Mouse (Mus musculus): ENCODE results near the gene Slitrk5.
"Not testable (repeated sequence)": the region's sequence is repeated elsewhere in the genome, so short reads cannot be mapped to it uniquely, and the experiment has no call there.

Gene Slitrk5

GRCm38 (mm10) chr14:111674664-111675147, at the start of gene Slitrk5:
Gene Slitrk5, plus strand, starts transcription at chr14:111675097.
- peak; percentile 48 for DNase-seq (ENCODE audit: low spot score)

DNA sequence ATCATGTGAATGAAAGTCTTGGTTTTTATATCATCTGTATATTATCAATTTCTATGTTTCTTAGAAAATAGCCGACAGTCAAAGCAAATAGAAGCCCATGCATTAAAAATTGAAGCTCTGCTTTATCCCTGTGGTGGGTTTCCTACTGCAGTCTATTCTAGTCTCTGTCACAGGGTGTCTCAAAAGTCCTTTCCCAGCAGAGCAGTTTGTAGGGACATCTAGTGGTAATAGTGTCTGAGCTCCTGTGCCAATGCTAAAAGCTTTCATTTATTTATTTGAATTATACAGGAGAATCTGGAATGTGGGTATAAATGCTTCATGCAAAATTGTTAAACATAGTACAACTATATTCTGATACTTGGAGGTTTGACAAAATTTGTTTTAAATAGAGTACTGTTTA, 2.0 kb upstream of the Slitrk5 start:
- no peak for DNase-seq (ENCODE audit: low spot score)

DNA sequence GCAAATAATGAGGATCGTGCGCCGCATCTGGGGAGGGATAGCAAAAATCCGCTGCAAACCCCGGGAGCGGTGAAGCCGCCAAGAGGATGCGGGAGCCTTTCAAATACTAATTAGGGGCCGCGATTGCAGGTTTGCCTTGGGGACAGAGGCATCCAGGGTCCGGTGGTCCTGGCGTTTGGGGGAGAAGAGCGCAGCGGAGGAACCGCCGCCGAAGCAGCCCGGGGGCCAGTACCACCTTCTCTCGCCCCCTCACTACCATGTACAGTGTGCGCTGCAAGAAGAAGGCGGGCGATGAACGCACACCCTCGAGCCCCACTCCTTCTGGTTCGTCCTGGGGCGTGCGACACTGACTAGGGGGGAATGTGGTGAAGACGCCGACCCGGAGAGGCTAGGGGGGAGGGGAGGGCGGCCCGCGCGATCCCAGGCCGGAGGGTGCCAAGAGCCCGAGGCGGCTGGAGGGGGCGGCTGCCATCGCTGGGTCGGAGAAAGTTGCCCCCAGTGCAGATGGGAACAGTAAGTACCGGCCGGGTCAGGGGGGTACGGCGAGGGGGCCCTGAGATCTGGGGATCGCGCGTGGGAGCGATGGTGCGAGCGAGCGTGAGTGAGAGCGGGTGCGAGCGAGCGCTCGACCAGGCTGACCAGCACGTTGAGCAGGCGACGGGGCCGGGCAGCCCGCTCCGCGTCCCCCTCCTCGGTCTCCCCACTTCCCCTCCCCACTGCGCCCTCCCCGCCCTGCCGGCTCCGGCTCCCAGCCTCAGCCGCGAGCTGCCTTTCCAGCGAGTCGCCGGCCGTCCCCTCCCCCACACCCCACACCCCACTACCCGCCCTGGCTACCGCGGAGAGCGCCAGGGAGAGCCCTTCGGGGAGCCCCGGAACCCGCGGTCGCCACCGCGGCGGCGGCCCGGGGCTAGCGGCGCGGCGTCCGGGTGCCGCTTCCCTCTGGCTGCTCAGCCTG, 591 bp downstream of the Slitrk5 start:
- peak; percentile 25 for DNase-seq (ENCODE audit: low spot score)

DNA sequence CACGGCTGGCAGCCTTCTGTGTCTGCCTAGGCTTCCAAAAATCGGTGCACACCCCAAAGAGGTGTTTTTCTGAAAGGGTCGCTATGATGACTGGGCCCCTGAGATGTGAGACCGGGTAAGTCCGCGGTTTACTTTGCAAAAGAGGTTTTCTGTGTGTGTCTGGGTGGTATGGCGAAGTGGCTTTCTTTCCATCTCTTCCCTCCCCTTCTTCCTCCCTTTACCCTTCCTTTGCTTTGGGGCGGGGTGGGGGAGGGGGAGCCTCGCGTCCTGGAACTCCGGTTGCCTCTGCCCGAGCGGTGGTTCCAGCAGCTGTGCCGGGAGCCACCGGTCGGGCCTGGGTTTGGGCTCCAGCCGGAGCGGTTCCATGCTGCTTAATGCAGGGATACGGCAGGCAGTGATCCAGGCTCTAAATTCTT, 1.3 kb downstream of the Slitrk5 start:
- peak; percentile 9 for DNase-seq (ENCODE audit: low spot score)

- DNase-seq (ENCODE audit: low spot score), result peak; percentile 1
These were observed 2.0 kb downstream of the Slitrk5 start for GRCm38 (mm10) chr14:111676851-111677291.

GRCm38 (mm10) chr14:111677361-111678070, 2.6 kb downstream of the Slitrk5 start:
- no peak for DNase-seq (ENCODE audit: low spot score)

DNA sequence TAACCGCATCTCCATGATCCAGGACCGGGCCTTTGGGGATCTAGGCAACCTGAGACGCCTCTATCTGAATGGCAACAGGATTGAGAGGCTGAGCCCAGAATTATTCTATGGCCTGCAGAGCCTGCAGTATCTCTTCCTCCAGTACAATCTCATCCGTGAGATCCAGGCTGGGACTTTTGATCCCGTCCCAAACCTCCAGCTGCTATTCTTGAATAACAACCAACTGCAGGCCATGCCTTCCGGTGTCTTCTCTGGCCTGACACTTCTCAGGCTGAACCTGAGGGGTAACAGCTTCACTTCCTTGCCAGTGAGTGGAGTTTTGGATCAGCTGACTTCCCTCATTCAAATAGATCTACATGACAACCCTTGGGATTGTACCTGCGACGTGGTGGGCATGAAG, 5.4 kb downstream of the Slitrk5 start:
- no peak for DNase-seq (ENCODE audit: low spot score)

GRCm38 (mm10) chr14:111681092-111681708, 6.3 kb downstream of the Slitrk5 start:
- no peak for DNase-seq (ENCODE audit: low spot score)

- no peak for DNase-seq (ENCODE audit: low spot score)
These were observed 6.9 kb downstream of the Slitrk5 start for GRCm38 (mm10) chr14:111681773-111682172.

- no peak for DNase-seq (ENCODE audit: low spot score)
These were observed 8.6 kb downstream of the Slitrk5 start for GRCm38 (mm10) chr14:111683543-111683942.

GRCm38 (mm10) chr14:111690139-111690538, 15.2 kb downstream of the Slitrk5 start:
- DNase-seq (ENCODE audit: low spot score), result not testable (repeated sequence)

- DNase-seq (ENCODE audit: low spot score), result no peak
These were observed 54.9 kb downstream of the Slitrk5 start for GRCm38 (mm10) chr14:111729833-111730232.

All from yolk sac, embryonic 10.5 days (tissue).